In genomic region chr14:79880065-79880755, GRCm38 (mm10) we compare ENCODE assay signal across 19 mouse cellular contexts.
A peak's percentile ranks its signal among the peaks of the same experiment; 100 is the strongest.
DNase-seq lines count a peak whose midpoint lies in the region; ATAC-seq lines count a peak whose summit lies in the region.
"Had no signal": no experiment of that assay in that cellular context is flagged by ENCODE, and none has a peak within 500 bp of the region (broad histone marks: within the 10 kb centered on the region; RNA-seq: fewer than 3 reads in every experiment).

No protein-coding gene starts in this region.

- no peaks in the 10 kb centered on the region for H3K36me3 ChIP-seq in midbrain, embryonic 12.5 days
- H3K36me3 ChIP-seq in midbrain, embryonic 10.5 days, result no peaks in the 10 kb centered on the region
- H3K36me3 ChIP-seq in forebrain, embryonic 14.5 days (ENCODE audit: control insufficient read depth, insufficient read depth, low read length), result no peaks in the 10 kb centered on the region
- no peaks in the 10 kb centered on the region for H3K36me3 ChIP-seq in hindbrain, embryonic 16.5 days (ENCODE audit: control insufficient read depth, insufficient read depth, low read length)
- no peaks in the 10 kb centered on the region for H3K36me3 ChIP-seq in neural tube, embryonic 15.5 days
- H3K36me3 ChIP-seq: embryonic facial prominence, embryonic 12.5 days; limb, embryonic 10.5 days had no signal

- no peak for DNase-seq in midbrain, embryonic 10.5 days (ENCODE audit: low spot score)
- peak; percentile 58 for DNase-seq in forebrain, embryonic 14.5 days (ENCODE audit: low spot score)
- DNase-seq in gastrocnemius, postnatal 4 days (ENCODE audit: low spot score in 2 of 2), result no peak
- DNase-seq in thymus, postnatal 10 days (ENCODE audit: low spot score in 2 of 2), result no peak
- DNase-seq: cerebellum, postnatal 25 days; gastrocnemius, postnatal 36 days; heart, postnatal 4 days; kidney, adult 11 months; kidney, postnatal 14 days; lung, adult 2 months; lung, postnatal 4 days; thymus, adult 18-20 months had no signal

- no peak overlapping the region for H3K4me3 ChIP-seq in midbrain, embryonic 12.5 days
- no peak overlapping the region for H3K4me3 ChIP-seq in midbrain, embryonic 10.5 days
- no peak overlapping the region for H3K4me3 ChIP-seq in forebrain, embryonic 14.5 days (ENCODE audit: low read depth, low read length)
- H3K4me3 ChIP-seq in hindbrain, embryonic 16.5 days (ENCODE audit: low read length), result no peak overlapping the region
- no peak overlapping the region for H3K4me3 ChIP-seq in neural tube, embryonic 15.5 days (replicated peaks)
- H3K4me3 ChIP-seq: embryonic facial prominence, embryonic 12.5 days; left cerebral cortex, adult 2 months; limb, embryonic 10.5 days had no signal

- peak overlapping the region; percentile 50; the same call in 1 of the 2 replicates for H3K27ac ChIP-seq in midbrain, embryonic 12.5 days (replicated peaks)
- no peak overlapping the region for H3K27ac ChIP-seq in midbrain, embryonic 10.5 days (replicated peaks)
- peak overlapping the region; percentile 1; the same call in 1 of the 2 replicates for H3K27ac ChIP-seq in forebrain, embryonic 14.5 days (ENCODE audit: low read depth, low read length)
- H3K27ac ChIP-seq in hindbrain, embryonic 16.5 days (ENCODE audit: low read depth, low read length), result 0 out of 2 replicates have a peak overlapping the region, but pooled peaks have one; percentile 30
- H3K27ac ChIP-seq in neural tube, embryonic 15.5 days (replicated peaks), result no peak overlapping the region
- H3K27ac ChIP-seq: embryonic facial prominence, embryonic 12.5 days; left cerebral cortex, adult 2 months; limb, embryonic 10.5 days had no signal

- H3K9me3 ChIP-seq in midbrain, embryonic 12.5 days, result no peaks in the 10 kb centered on the region
- no peaks in the 10 kb centered on the region for H3K9me3 ChIP-seq in midbrain, embryonic 10.5 days (replicated peaks)
- no peaks in the 10 kb centered on the region for H3K9me3 ChIP-seq in forebrain, embryonic 14.5 days (replicated peaks; ENCODE audit: control insufficient read depth, low read length)
- H3K9me3 ChIP-seq in hindbrain, embryonic 16.5 days (ENCODE audit: control insufficient read depth, low read length), result no peaks in the 10 kb centered on the region
- no peaks in the 10 kb centered on the region for H3K9me3 ChIP-seq in neural tube, embryonic 15.5 days (replicated peaks)
- H3K9me3 ChIP-seq: embryonic facial prominence, embryonic 12.5 days; limb, embryonic 10.5 days had no signal

- H3K4me1 ChIP-seq in midbrain, embryonic 12.5 days, result peaks cover 47% of the 10 kb centered on the region
- peaks cover 57% of the 10 kb centered on the region for H3K4me1 ChIP-seq in midbrain, embryonic 10.5 days
- H3K4me1 ChIP-seq in forebrain, embryonic 14.5 days (ENCODE audit: control insufficient read depth, insufficient read depth, low read length), result peaks cover 36% of the 10 kb centered on the region
- H3K4me1 ChIP-seq in hindbrain, embryonic 16.5 days (ENCODE audit: control insufficient read depth, insufficient read depth, low read depth, low read length), result peaks cover 14% of the 10 kb centered on the region
- H3K4me1 ChIP-seq in neural tube, embryonic 15.5 days, result peaks cover 40% of the 10 kb centered on the region
- H3K4me1 ChIP-seq: embryonic facial prominence, embryonic 12.5 days had no signal

- peaks cover 71% of the 10 kb centered on the region for H3K27me3 ChIP-seq in midbrain, embryonic 12.5 days
- H3K27me3 ChIP-seq in midbrain, embryonic 10.5 days (ENCODE audit: low read depth, poor library complexity, severe bottlenecking), result peaks cover 60% of the 10 kb centered on the region
- 0 out of 2 replicates have a peak, but pooled peaks cover 2% of the 10 kb centered on the region for H3K27me3 ChIP-seq in forebrain, embryonic 14.5 days (replicated peaks; ENCODE audit: control insufficient read depth, insufficient read depth, low read length)
- H3K27me3 ChIP-seq in hindbrain, embryonic 16.5 days (replicated peaks; ENCODE audit: control insufficient read depth, insufficient read depth, low read length), result no peaks in the 10 kb centered on the region
- peaks cover 6% of the 10 kb centered on the region for H3K27me3 ChIP-seq in neural tube, embryonic 15.5 days (replicated peaks)
- H3K27me3 ChIP-seq: embryonic facial prominence, embryonic 12.5 days had no signal

- no peak overlapping the region for H3K4me2 ChIP-seq in midbrain, embryonic 12.5 days (replicated peaks)
- peak overlapping the region; percentile 17; the same call in 1 of the 2 replicates for H3K4me2 ChIP-seq in forebrain, embryonic 14.5 days (ENCODE audit: low read length)
- H3K4me2 ChIP-seq in hindbrain, embryonic 16.5 days (ENCODE audit: low read length), result no peak overlapping the region
- H3K4me2 ChIP-seq in neural tube, embryonic 15.5 days, result no peak overlapping the region
- H3K4me2 ChIP-seq: embryonic facial prominence, embryonic 12.5 days; liver, embryonic 11.5 days had no signal

- no peak for ATAC-seq in midbrain, embryonic 12.5 days (ENCODE audit: low FRiP score, low read depth)
- peak; percentile 63 for ATAC-seq in forebrain, embryonic 14.5 days
- 0 out of 2 replicates have a peak, but pooled peaks have one; percentile 19 for ATAC-seq in hindbrain, embryonic 16.5 days
- peak; percentile 45; the same call in 1 of the 2 replicates for ATAC-seq in neural tube, embryonic 15.5 days (ENCODE audit: low FRiP score)

- 38% methylated on average over 5 of the region's 5 CpGs for WGBS in midbrain, embryonic 12.5 days
- 65% methylated on average over 5 of the region's 5 CpGs for WGBS in midbrain, embryonic 10.5 days
- 4% methylated on average over 5 of the region's 5 CpGs for WGBS in forebrain, embryonic 14.5 days
- WGBS in hindbrain, embryonic 16.5 days, result 29% methylated on average over 5 of the region's 5 CpGs
- 14% methylated on average over 5 of the region's 5 CpGs for WGBS in neural tube, embryonic 15.5 days

- no peak overlapping the region for H3K9ac ChIP-seq in midbrain, embryonic 12.5 days (replicated peaks)
- H3K9ac ChIP-seq in forebrain, embryonic 14.5 days (ENCODE audit: low read length), result no peak overlapping the region
- no peak overlapping the region for H3K9ac ChIP-seq in hindbrain, embryonic 16.5 days (ENCODE audit: low read depth, low read length)
- H3K9ac ChIP-seq in neural tube, embryonic 15.5 days (replicated peaks), result no peak overlapping the region
- H3K9ac ChIP-seq: embryonic facial prominence, embryonic 12.5 days had no signal

Comparison
In these comparisons a context has a peak if more than half of its experiments do, and no peak if none do; other contexts are left out.
1. H3K27ac ChIP-seq: peak in midbrain, embryonic 12.5 days (single experiment), forebrain, embryonic 14.5 days (single experiment) and hindbrain, embryonic 16.5 days (single experiment); none in midbrain, embryonic 10.5 days (single experiment) and neural tube, embryonic 15.5 days (single experiment).